Mouse (Mus musculus) erythroid progenitor cell, adult 5-6 weeks (primary cell): ENCODE data around the gene Cdkn2b. TPM values are rescaled to one million over a fixed set of nuclear protein-coding genes. Genes with fewer than 3 reads are reported as not detected.

Experiments used
- total RNA-seq, 2 experiments: library from RNA; stranded (forward) in 1 of 2; stranded (reverse) in 1 of 2; fragments of 150-400 nt in 1 of 2; fragments of 186-747, 209-891 nt in 1 of 2; gene quantifications; 2 replicates each; pipeline versions ENCODE4 v1.2.3 to v1.2.4; 2015 to 2017; ENCODE audit warnings: low replicate concordance in 2 of 2

Cdkn2b gene
- total RNA-seq, 2 experiments from 2014 or later, result not detected

Other genes starting within 250 kb of the Cdkn2b start
- 1.3 and 8.3 TPM in 2 replicates for gene Mtap, start 173.9 kb downstream of the Cdkn2b start, total RNA-seq (2015; ENCODE audit: low replicate concordance)
- 0.90 and 6.5 TPM in 2 replicates for gene Mtap, start 173.9 kb downstream of the Cdkn2b start, total RNA-seq (2017; ENCODE audit: low replicate concordance)
- not detected in 2 replicates for gene Cdkn2a, start 16.4 kb downstream of the Cdkn2b start, total RNA-seq (2015; ENCODE audit: low replicate concordance)
- gene Cdkn2a, start 16.4 kb downstream of the Cdkn2b start, total RNA-seq (2017; ENCODE audit: low replicate concordance), result not detected in 2 replicates